ENCODE assay signal across 9 mouse cellular contexts in genomic region chr19:46369204-46369603, GRCm38 (mm10). TPM values are rescaled to one million over a fixed set of nuclear protein-coding genes. Genes with fewer than 3 reads are reported as not detected.
DNase-seq lines count a peak whose midpoint lies in the region; ATAC-seq and TF ChIP-seq lines count a peak whose summit lies in the region.
"Had no signal": no experiment of that assay in that cellular context is flagged by ENCODE, and none has a peak within 500 bp of the region (broad histone marks: within the 10 kb centered on the region; RNA-seq: fewer than 3 reads in every experiment).

No protein-coding gene starts in this region.

- H3K4me3 ChIP-seq in liver, embryonic 11.5 days (ENCODE audit: low read depth, low read length), result no peak overlapping the region
- no peak overlapping the region for H3K4me3 ChIP-seq in cortical plate, adult 2 months (ENCODE audit: insufficient read depth, low read length)
- H3K4me3 ChIP-seq in heart, postnatal 0 days (ENCODE audit: low read depth, low read length), result no peak overlapping the region
- H3K4me3 ChIP-seq in stomach, embryonic 16.5 days (replicated peaks; ENCODE audit: low read length), result no peak overlapping the region
- H3K4me3 ChIP-seq: limb, embryonic 15.5 days had no signal

- no peak overlapping the region for H3K4me2 ChIP-seq in liver, embryonic 11.5 days
- no peak overlapping the region for H3K4me2 ChIP-seq in heart, postnatal 0 days (ENCODE audit: low read depth, low read length)
- no peak overlapping the region for H3K4me2 ChIP-seq in stomach, embryonic 16.5 days (ENCODE audit: low read depth, low read length)
- H3K4me2 ChIP-seq: limb, embryonic 15.5 days had no signal

- TF ChIP-seq EP300 in heart, postnatal 0 days (IDR thresholded peaks at IDR 0.05; ENCODE audit: low read depth), result no peak

- no peaks in the 10 kb centered on the region for H3K4me1 ChIP-seq in liver, embryonic 11.5 days (replicated peaks; ENCODE audit: control insufficient read depth, insufficient read depth, low read length)
- peaks cover 1% of the 10 kb centered on the region; the same call in 1 of the 2 replicates for H3K4me1 ChIP-seq in cortical plate, adult 2 months (ENCODE audit: control insufficient read depth, insufficient read depth, low read length)
- no peaks in the 10 kb centered on the region for H3K4me1 ChIP-seq in heart, postnatal 0 days (ENCODE audit: control insufficient read depth, insufficient read depth)
- no peaks in the 10 kb centered on the region for H3K4me1 ChIP-seq in stomach, embryonic 16.5 days (ENCODE audit: control insufficient read depth, insufficient read depth, low read length)

- peak; percentile 65 for TF ChIP-seq CTCF in cortical plate, adult 2 months (IDR thresholded peaks at IDR 0.05; ENCODE audit: extremely low read depth, insufficient read depth, low read length)
- TF ChIP-seq CTCF in heart, postnatal 0 days (IDR thresholded peaks at IDR 0.05; ENCODE audit: low read depth), result peak; percentile 69

- no peaks in the 10 kb centered on the region for H3K9me3 ChIP-seq in liver, embryonic 11.5 days (ENCODE audit: control insufficient read depth, low read length)
- no peaks in the 10 kb centered on the region for H3K9me3 ChIP-seq in heart, postnatal 0 days (replicated peaks; ENCODE audit: control insufficient read depth, low read length)
- H3K9me3 ChIP-seq in stomach, embryonic 16.5 days (replicated peaks; ENCODE audit: control insufficient read depth, low read length), result no peaks in the 10 kb centered on the region
- H3K9me3 ChIP-seq: limb, embryonic 15.5 days had no signal

- H3K27me3 ChIP-seq in liver, embryonic 11.5 days (replicated peaks; ENCODE audit: control insufficient read depth, insufficient read depth, low read length), result no peaks in the 10 kb centered on the region
- H3K27me3 ChIP-seq in heart, postnatal 0 days (ENCODE audit: control insufficient read depth, insufficient read depth, low read length), result no peaks in the 10 kb centered on the region
- H3K27me3 ChIP-seq in stomach, embryonic 16.5 days (ENCODE audit: control insufficient read depth, insufficient read depth, low read length), result no peaks in the 10 kb centered on the region
- H3K27me3 ChIP-seq: limb, embryonic 15.5 days had no signal

- WGBS in liver, embryonic 11.5 days, result 22% methylated on average over 4 of the region's 4 CpGs
- WGBS in heart, postnatal 0 days, result 2% methylated on average over 4 of the region's 4 CpGs
- WGBS in stomach, embryonic 16.5 days, result 17% methylated on average over 4 of the region's 4 CpGs

- TF ChIP-seq POLR2A in cortical plate, adult 2 months (IDR thresholded peaks at IDR 0.05; ENCODE audit: extremely low read depth, insufficient read depth, low read length), result no peak

- no peak overlapping the region for H3K27ac ChIP-seq in liver, embryonic 11.5 days (ENCODE audit: low read depth, low read length)
- H3K27ac ChIP-seq in cortical plate, adult 2 months (ENCODE audit: insufficient read depth, low read length), result no peak overlapping the region
- H3K27ac ChIP-seq in heart, postnatal 0 days (ENCODE audit: low read depth), result no peak overlapping the region
- H3K27ac ChIP-seq in stomach, embryonic 16.5 days (ENCODE audit: low read length), result no peak overlapping the region
- H3K27ac ChIP-seq: limb, embryonic 15.5 days had no signal

- H3K36me3 ChIP-seq in liver, embryonic 11.5 days (ENCODE audit: control insufficient read depth, insufficient read depth, low read length), result no peaks in the 10 kb centered on the region
- no peaks in the 10 kb centered on the region for H3K36me3 ChIP-seq in heart, postnatal 0 days (replicated peaks; ENCODE audit: control insufficient read depth, insufficient read depth, low read length)
- H3K36me3 ChIP-seq in stomach, embryonic 16.5 days (ENCODE audit: control insufficient read depth, insufficient read depth, low read length), result no peaks in the 10 kb centered on the region
- H3K36me3 ChIP-seq: limb, embryonic 15.5 days had no signal

- no peak for ATAC-seq in liver, embryonic 11.5 days (replicated peaks; ENCODE audit: low FRiP score)
- ATAC-seq in heart, postnatal 0 days (ENCODE audit: insufficient read depth, low read depth), result peak; percentile 90
- ATAC-seq in megakaryocyte, adult 5-6 weeks (ENCODE audit: poor library complexity, severe bottlenecking), result peak; percentile 97
- ATAC-seq in stomach, embryonic 16.5 days (ENCODE audit: insufficient read depth, low FRiP score), result peak; percentile 80; the same call in 1 of the 2 replicates

- no peak overlapping the region for H3K9ac ChIP-seq in liver, embryonic 11.5 days (ENCODE audit: low read depth, low read length)
- no peak overlapping the region for H3K9ac ChIP-seq in heart, postnatal 0 days (replicated peaks; ENCODE audit: low read depth, low read length)
- no peak overlapping the region for H3K9ac ChIP-seq in stomach, embryonic 16.5 days (ENCODE audit: low read length)
- H3K9ac ChIP-seq: limb, embryonic 15.5 days had no signal

- peak; percentile 54 for DNase-seq in liver
- DNase-seq in liver, embryonic 11.5 days (ENCODE audit: low spot score), result no peak
- DNase-seq in ZHBTc4 (ENCODE audit: low read depth, low spot score), result peak; percentile 28
- DNase-seq in heart, postnatal 0 days (ENCODE audit: low spot score), result peak; percentile 75
- peak; percentile 77 to 83 for DNase-seq in kidney, postnatal 4 days

RNA-seq across cellular contexts. Expression of gene 2310034G01Rik, which starts 19.1 kb away (rescaled TPM):
- polyA plus RNA-seq in liver, embryonic 11.5 days (2014; fragmentation: Nextera tagmentation; extraction: Ambion mirVana), result 0.87 and 1.5 TPM in 2 replicates
- 1.7 and 2.4 TPM in 2 replicates for polyA plus RNA-seq in cortical plate, adult 2 months (2012; rRNA removed)
- 1.5 TPM in 1 of 2 replicates, not detected in the other for total RNA-seq in heart, postnatal 0 days (2014; rRNA removed; ENCODE audit: low replicate concordance)
- polyA plus RNA-seq in heart, postnatal 0 days (2015; fragmentation: Nextera tagmentation; extraction: Ambion mirVana), result 1.1 and 1.3 TPM in 2 replicates
- total RNA-seq in megakaryocyte, adult 5-6 weeks (2015), result 0.18 TPM in 1 of 2 replicates, not detected in the other
- 0.48 and 0.53 TPM in 2 replicates for total RNA-seq in megakaryocyte, adult 5-6 weeks (2017)
- polyA plus RNA-seq in stomach, embryonic 16.5 days (2015; fragmentation: Nextera tagmentation; extraction: Ambion mirVana), result 1.7 and 1.8 TPM in 2 replicates

RNA-seq across cellular contexts. Expression of gene Actr1a, which starts 26.3 kb away (rescaled TPM):
- polyA plus RNA-seq in liver, embryonic 11.5 days (2014; fragmentation: Nextera tagmentation; extraction: Ambion mirVana), result 90.6 and 103 TPM in 2 replicates
- polyA plus RNA-seq in cortical plate, adult 2 months (2012; rRNA removed), result 183 and 188 TPM in 2 replicates
- total RNA-seq in heart, postnatal 0 days (2014; rRNA removed; ENCODE audit: low replicate concordance), result 153 and 173 TPM in 2 replicates
- polyA plus RNA-seq in heart, postnatal 0 days (2015; fragmentation: Nextera tagmentation; extraction: Ambion mirVana), result 115 and 118 TPM in 2 replicates
- total RNA-seq in megakaryocyte, adult 5-6 weeks (2015), result 52.7 and 59.6 TPM in 2 replicates
- total RNA-seq in megakaryocyte, adult 5-6 weeks (2017), result 98.0 and 106 TPM in 2 replicates
- polyA plus RNA-seq in stomach, embryonic 16.5 days (2015; fragmentation: Nextera tagmentation; extraction: Ambion mirVana), result 135 and 146 TPM in 2 replicates

RNA-seq across cellular contexts. Expression of gene Sufu, which starts 27.5 kb away (rescaled TPM):
- polyA plus RNA-seq in liver, embryonic 11.5 days (2014; fragmentation: Nextera tagmentation; extraction: Ambion mirVana), result 22.8 and 24.7 TPM in 2 replicates
- polyA plus RNA-seq in cortical plate, adult 2 months (2012; rRNA removed), result 9.5 and 10.0 TPM in 2 replicates
- total RNA-seq in heart, postnatal 0 days (2014; rRNA removed; ENCODE audit: low replicate concordance), result 10.4 and 11.0 TPM in 2 replicates
- polyA plus RNA-seq in heart, postnatal 0 days (2015; fragmentation: Nextera tagmentation; extraction: Ambion mirVana), result 9.2 and 9.5 TPM in 2 replicates
- 6.4 and 6.9 TPM in 2 replicates for total RNA-seq in megakaryocyte, adult 5-6 weeks (2015)
- 3.0 and 5.5 TPM in 2 replicates for total RNA-seq in megakaryocyte, adult 5-6 weeks (2017)
- polyA plus RNA-seq in stomach, embryonic 16.5 days (2015; fragmentation: Nextera tagmentation; extraction: Ambion mirVana), result 26.4 and 27.4 TPM in 2 replicates

RNA-seq across cellular contexts. Expression of gene Mfsd13a, which starts 28.3 kb away (rescaled TPM):
- polyA plus RNA-seq in liver, embryonic 11.5 days (2014; fragmentation: Nextera tagmentation; extraction: Ambion mirVana), result 21.9 and 25.4 TPM in 2 replicates
- 35.9 and 40.5 TPM in 2 replicates for polyA plus RNA-seq in cortical plate, adult 2 months (2012; rRNA removed)
- total RNA-seq in heart, postnatal 0 days (2014; rRNA removed; ENCODE audit: low replicate concordance), result 5.2 and 21.8 TPM in 2 replicates
- polyA plus RNA-seq in heart, postnatal 0 days (2015; fragmentation: Nextera tagmentation; extraction: Ambion mirVana), result 3.2 and 3.7 TPM in 2 replicates
- total RNA-seq in megakaryocyte, adult 5-6 weeks (2015), result 17.2 and 18.1 TPM in 2 replicates
- total RNA-seq in megakaryocyte, adult 5-6 weeks (2017), result 8.1 and 11.7 TPM in 2 replicates
- polyA plus RNA-seq in stomach, embryonic 16.5 days (2015; fragmentation: Nextera tagmentation; extraction: Ambion mirVana), result 13.8 and 16.8 TPM in 2 replicates

RNA-seq across cellular contexts. Expression of gene Cuedc2, which starts 30.7 kb away (rescaled TPM):
- polyA plus RNA-seq in liver, embryonic 11.5 days (2014; fragmentation: Nextera tagmentation; extraction: Ambion mirVana), result 151 and 153 TPM in 2 replicates
- 233 and 235 TPM in 2 replicates for polyA plus RNA-seq in cortical plate, adult 2 months (2012; rRNA removed)
- total RNA-seq in heart, postnatal 0 days (2014; rRNA removed; ENCODE audit: low replicate concordance), result 91.7 and 114 TPM in 2 replicates
- 129 and 136 TPM in 2 replicates for polyA plus RNA-seq in heart, postnatal 0 days (2015; fragmentation: Nextera tagmentation; extraction: Ambion mirVana)
- 31.3 and 33.1 TPM in 2 replicates for total RNA-seq in megakaryocyte, adult 5-6 weeks (2015)
- total RNA-seq in megakaryocyte, adult 5-6 weeks (2017), result 108 and 114 TPM in 2 replicates
- polyA plus RNA-seq in stomach, embryonic 16.5 days (2015; fragmentation: Nextera tagmentation; extraction: Ambion mirVana), result 131 and 133 TPM in 2 replicates
